Mouse (Mus musculus) limb, embryonic 15.5 days (tissue): ENCODE data around the gene Olfr1326-ps1. TPM values are rescaled to one million over a fixed set of nuclear protein-coding genes. Genes with fewer than 3 reads are reported as not detected.

Experiments
- ATAC-seq: fragments of 200-750 bp; cut with Nextera tagmentation; 2 replicates; pipeline ENCODE4 v1.8.0; 2017; ENCODE audit warnings: low read depth, moderate TSS enrichment; ENCODE audit not compliant: insufficient number of reproducible peaks, low FRiP score, low TSS enrichment
- H3K27ac ChIP-seq: fragments of 300-500 bp; sonication (generic); 2 replicates; pipeline ENCODE4 v1.5.1; 2015; ENCODE audit warnings: moderate library complexity, mild to moderate bottlenecking, inconsistent platforms
- H3K27me3 ChIP-seq: fragments of 300-500 bp; sonication (generic); 2 replicates; pipeline ENCODE4 v1.6.1; 2015; ENCODE audit warnings: inconsistent platforms
- H3K36me3 ChIP-seq: fragments of 300-500 bp; sonication (generic); 2 replicates; pipeline ENCODE4 v1.6.1; 2015; ENCODE audit warnings: inconsistent platforms
- H3K4me1 ChIP-seq: fragments of 300-500 bp; sonication (generic); 2 replicates; pipeline ENCODE4 v1.6.1; 2015; ENCODE audit warnings: inconsistent platforms
- H3K4me2 ChIP-seq: fragments of 300-500 bp; sonication (generic); 2 replicates; pipeline ENCODE4 v1.6.1; 2015; ENCODE audit warnings: mild to moderate bottlenecking, inconsistent platforms
- H3K4me3 ChIP-seq: fragments of 300-500 bp; sonication (generic); 2 replicates; pipeline ENCODE4 v1.5.1; 2015; ENCODE audit warnings: mild to moderate bottlenecking, inconsistent platforms
- H3K9ac ChIP-seq: fragments of 300-500 bp; sonication (generic); 2 replicates; pipeline ENCODE4 v1.6.1; 2015; ENCODE audit warnings: inconsistent platforms
- H3K9me3 ChIP-seq: fragments of 300-500 bp; sonication (generic); 2 replicates; pipeline ENCODE4 v1.6.1; 2016; ENCODE audit warnings: inconsistent platforms
- WGBS: fragments of 180-500 bp; shearing (Covaris S2); methylation state at CpG from one replicate; pipeline ENCODE4 v1.1.7; 2015; 5-methylcytosine and 5-hydroxymethylcytosine counted together
- polyA plus RNA-seq: library from polyadenylated mRNA; unstranded; fragments of >200 nt; fragmentation: Nextera tagmentation; extraction: Ambion mirVana; gene quantifications from 2 replicates; pipeline ENCODE4 v1.2.1, GENCODE M21; 2015

The Olfr1326-ps1 gene
- not detected in 2 replicates for polyA plus RNA-seq

- Histone ChIP-seq H3K4me2 (no peak within 1 kb of the TSS), H3K27ac (no peak within 1 kb of the TSS), H3K9me3 (no peaks in the 10 kb centered on the region)
These were observed at the start of gene Olfr1326-ps1 for GRCm38 (mm10) chrX:74574788-74575187. Olfr1326-ps1 (minus strand) TSS chrX:74574888.

GRCm38 (mm10) chrX:74592379-74592778 lies 17.7 kb upstream of the Olfr1326-ps1 start, which contains the start of gene Olfr1325:
Olfr1325 (plus strand) TSS chrX:74592679.
- H3K9me3 ChIP-seq: no peaks in the 10 kb centered on the region
- H3K4me3 ChIP-seq: no peak within 1 kb of the TSS
- no peaks in the 10 kb centered on the region for H3K4me1 ChIP-seq
- H3K27ac ChIP-seq: no peak within 1 kb of the TSS
- no peak within 1 kb of the TSS for H3K9ac ChIP-seq
- H3K4me2 ChIP-seq: no peak within 1 kb of the TSS
- H3K27me3 ChIP-seq: no peaks in the 10 kb centered on the region
- H3K36me3 ChIP-seq: no peaks in the 10 kb centered on the region
- 84% methylated on average over 2 of the region's 2 CpGs for WGBS
- no peak for ATAC-seq

More at GRCm38 (mm10) chrX:74574788-74575187, at the start of gene Olfr1326-ps1:
- ATAC-seq: no peak
- Histone ChIP-seq H3K27me3 (no peaks in the 10 kb centered on the region), H3K9ac (no peak within 1 kb of the TSS), H3K4me1 (no peaks in the 10 kb centered on the region), H3K4me3 (no peak within 1 kb of the TSS), H3K36me3 (no peaks in the 10 kb centered on the region)

Other genes starting within 250 kb of the Olfr1326-ps1 start
- 16.7 and 19.4 TPM in 2 replicates for gene Plxna3, start 245.8 kb downstream of the Olfr1326-ps1 start, polyA plus RNA-seq
- gene Lage3, start 221.3 kb downstream of the Olfr1326-ps1 start, polyA plus RNA-seq: 89.8 and 90.3 TPM in 2 replicates
- 72.6 and 75.4 TPM in 2 replicates for gene Ubl4a, start 201.7 kb downstream of the Olfr1326-ps1 start, polyA plus RNA-seq
- gene Slc10a3, start 201.5 kb downstream of the Olfr1326-ps1 start, polyA plus RNA-seq: 21.9 and 22.6 TPM in 2 replicates
- gene Fam3a, start 181.6 kb downstream of the Olfr1326-ps1 start, polyA plus RNA-seq: 43.8 and 47.4 TPM in 2 replicates
- gene Ikbkg, start 181.6 kb downstream of the Olfr1326-ps1 start, polyA plus RNA-seq: 20.1 and 21.3 TPM in 2 replicates
- 66.8 and 67.2 TPM in 2 replicates for gene G6pdx, start 145.7 kb downstream of the Olfr1326-ps1 start, polyA plus RNA-seq
- gene Gm6880, start 93.5 kb downstream of the Olfr1326-ps1 start, polyA plus RNA-seq: 1.1 and 2.2 TPM in 2 replicates
- not detected in 2 replicates for gene Olfr1325, start 17.8 kb upstream of the Olfr1326-ps1 start, polyA plus RNA-seq
- 0.09 and 0.19 TPM in 2 replicates for gene Gm5640, start 70.7 kb upstream of the Olfr1326-ps1 start, polyA plus RNA-seq
- not detected in 2 replicates for gene Gm6890, start 166.0 kb upstream of the Olfr1326-ps1 start, polyA plus RNA-seq